Mouse (Mus musculus) liver, embryonic 15.5 days (tissue): ENCODE data around the gene Lrmda. TPM values are rescaled to one million over a fixed set of nuclear protein-coding genes. Genes with fewer than 3 reads are reported as not detected.

Experiments used
- ATAC-seq: fragments of 200-750 bp; cut with Nextera tagmentation; 2 replicates; pipeline ENCODE4 v1.8.0; 2017; ENCODE audit warnings: moderate number of reproducible peaks, mild to moderate bottlenecking, moderate library complexity; ENCODE audit not compliant: insufficient read depth
- H3K27ac ChIP-seq: fragments of 300-500 bp; sonication (generic); replicated peaks from 2 replicates; pipeline ENCODE4 v1.5.1; 2015; ENCODE audit warnings: mild to moderate bottlenecking, inconsistent platforms
- H3K27me3 ChIP-seq: fragments of 300-500 bp; sonication (generic); 2 replicates; pipeline ENCODE4 v1.6.1; 2015; ENCODE audit warnings: mild to moderate bottlenecking, inconsistent platforms
- H3K36me3 ChIP-seq: fragments of 300-500 bp; sonication (generic); replicated peaks from 2 replicates; pipeline ENCODE4 v1.6.1; 2015; ENCODE audit warnings: moderate library complexity, mild to moderate bottlenecking, inconsistent platforms
- H3K4me1 ChIP-seq: fragments of 300-500 bp; sonication (generic); replicated peaks from 2 replicates; pipeline ENCODE4 v1.6.1; 2015; ENCODE audit warnings: inconsistent platforms
- H3K4me2 ChIP-seq: fragments of 300-500 bp; sonication (generic); 2 replicates; pipeline ENCODE4 v1.6.1; 2015; ENCODE audit warnings: moderate library complexity, mild to moderate bottlenecking, inconsistent platforms
- H3K4me3 ChIP-seq: fragments of 300-500 bp; sonication (generic); replicated peaks from 2 replicates; pipeline ENCODE4 v1.5.1; 2015; ENCODE audit warnings: mild to moderate bottlenecking, inconsistent platforms
- H3K9ac ChIP-seq: fragments of 300-500 bp; sonication (generic); 2 replicates; pipeline ENCODE4 v1.6.1; 2015; ENCODE audit warnings: moderate library complexity, mild to moderate bottlenecking, inconsistent platforms
- H3K9me3 ChIP-seq: fragments of 300-500 bp; sonication (generic); replicated peaks from 2 replicates; pipeline ENCODE4 v1.6.1; 2016; ENCODE audit warnings: inconsistent platforms
- WGBS: fragments of 180-500 bp; shearing (Covaris S2); methylation state at CpG from one replicate; pipeline ENCODE4 v1.1.7; 2015; ENCODE audit warnings: mixed read lengths; ENCODE audit not compliant: insufficient replicate concordance; 5-methylcytosine and 5-hydroxymethylcytosine counted together
- polyA plus RNA-seq: library from polyadenylated mRNA; unstranded; fragments of >200 nt; fragmentation: Nextera tagmentation; extraction: Ambion mirVana; gene quantifications from 2 replicates; pipeline ENCODE4 v1.2.1, GENCODE M21; 2015

Gene Lrmda
- polyA plus RNA-seq, 1 experiment from 2014 or later: 0.13 TPM

- Histone ChIP-seq H3K27me3 (no peaks in the 10 kb centered on the region), H3K9ac (no peak overlapping the region), H3K9me3 (no peaks in the 10 kb centered on the region), H3K27ac (no peak overlapping the region), H3K4me1 (no peaks in the 10 kb centered on the region), H3K4me2 (no peak overlapping the region), H3K36me3 (no peaks in the 10 kb centered on the region), H3K4me3 (no peak overlapping the region)
- no peak for ATAC-seq
- 56% methylated on average over 5 of the region's 5 CpGs for WGBS
Observed at GRCm38 (mm10) chr14:22441859-22442447, 422.4 kb downstream of the Lrmda start.

DNA sequence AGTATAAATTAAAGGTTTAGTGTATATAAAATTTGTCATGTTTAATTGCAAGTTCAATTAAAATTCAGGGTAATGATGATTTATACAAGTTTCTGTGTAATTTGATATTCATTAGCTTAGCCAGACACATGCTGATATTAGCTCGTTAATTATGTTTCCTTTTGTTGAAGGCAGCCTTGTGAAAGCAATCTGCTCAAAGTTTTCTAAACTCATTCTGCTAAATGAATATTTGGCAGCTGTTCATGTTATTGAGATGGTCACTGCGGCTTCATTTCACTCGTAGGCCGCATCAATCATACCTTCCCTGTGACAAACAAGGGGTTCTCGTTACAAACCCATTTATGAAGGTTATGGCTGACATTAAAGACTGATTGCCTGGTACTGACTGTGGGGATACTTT lies 423.2 kb downstream of the Lrmda start:
- Histone ChIP-seq H3K27ac (no peak overlapping the region), H3K9ac (no peak overlapping the region), H3K4me1 (no peaks in the 10 kb centered on the region), H3K36me3 (no peaks in the 10 kb centered on the region), H3K9me3 (no peaks in the 10 kb centered on the region), H3K4me2 (no peak overlapping the region), H3K27me3 (no peaks in the 10 kb centered on the region), H3K4me3 (no peak overlapping the region)
- 75% methylated on average over 5 of the region's 5 CpGs for WGBS
- ATAC-seq: no peak

GRCm38 (mm10) chr14:22444541-22444940 lies 425.0 kb downstream of the Lrmda start:
- H3K9ac ChIP-seq: no peak overlapping the region
- H3K4me1 ChIP-seq: no peaks in the 10 kb centered on the region
- WGBS: 71% methylated on average over 2 of the region's 2 CpGs
- H3K4me2 ChIP-seq: no peak overlapping the region
- H3K4me3 ChIP-seq: no peak overlapping the region
- no peaks in the 10 kb centered on the region for H3K27me3 ChIP-seq
- no peaks in the 10 kb centered on the region for H3K9me3 ChIP-seq
- ATAC-seq: no peak
- H3K27ac ChIP-seq: no peak overlapping the region
- no peaks in the 10 kb centered on the region for H3K36me3 ChIP-seq

- Histone ChIP-seq H3K27ac (no peak overlapping the region), H3K9ac (no peak overlapping the region), H3K36me3 (no peaks in the 10 kb centered on the region), H3K27me3 (no peaks in the 10 kb centered on the region), H3K4me2 (no peak overlapping the region), H3K4me3 (no peak overlapping the region), H3K9me3 (no peaks in the 10 kb centered on the region), H3K4me1 (no peaks in the 10 kb centered on the region)
- WGBS: 62% methylated on average over 5 of the region's 5 CpGs
- no peak for ATAC-seq
Observed at GRCm38 (mm10) chr14:22445161-22445821, 425.8 kb downstream of the Lrmda start.

GRCm38 (mm10) chr14:22445841-22446570 lies 426.5 kb downstream of the Lrmda start:
- H3K4me2 ChIP-seq: no peak overlapping the region
- no peaks in the 10 kb centered on the region for H3K9me3 ChIP-seq
- ATAC-seq: no peak
- H3K27me3 ChIP-seq: no peaks in the 10 kb centered on the region
- no peak overlapping the region for H3K9ac ChIP-seq
- H3K4me3 ChIP-seq: no peak overlapping the region
- H3K27ac ChIP-seq: no peak overlapping the region
- H3K4me1 ChIP-seq: no peaks in the 10 kb centered on the region
- 59% methylated on average over 2 of the region's 2 CpGs for WGBS
- H3K36me3 ChIP-seq: no peaks in the 10 kb centered on the region

- Histone ChIP-seq H3K9ac (no peak overlapping the region), H3K27me3 (no peaks in the 10 kb centered on the region), H3K36me3 (no peaks in the 10 kb centered on the region), H3K4me3 (no peak overlapping the region), H3K9me3 (no peaks in the 10 kb centered on the region), H3K27ac (no peak overlapping the region), H3K4me1 (no peaks in the 10 kb centered on the region), H3K4me2 (no peak overlapping the region)
- WGBS: 84% methylated on average over 4 of the region's 4 CpGs
- no peak for ATAC-seq
Observed at GRCm38 (mm10) chr14:22451603-22452002, 432.1 kb downstream of the Lrmda start.

- no peak for ATAC-seq
- whole genome bisulfite sequencing: 33% methylated on average over 1 of the region's 1 CpGs
Observed at GRCm38 (mm10) chr14:22464314-22464713, 444.8 kb downstream of the Lrmda start.

DNA sequence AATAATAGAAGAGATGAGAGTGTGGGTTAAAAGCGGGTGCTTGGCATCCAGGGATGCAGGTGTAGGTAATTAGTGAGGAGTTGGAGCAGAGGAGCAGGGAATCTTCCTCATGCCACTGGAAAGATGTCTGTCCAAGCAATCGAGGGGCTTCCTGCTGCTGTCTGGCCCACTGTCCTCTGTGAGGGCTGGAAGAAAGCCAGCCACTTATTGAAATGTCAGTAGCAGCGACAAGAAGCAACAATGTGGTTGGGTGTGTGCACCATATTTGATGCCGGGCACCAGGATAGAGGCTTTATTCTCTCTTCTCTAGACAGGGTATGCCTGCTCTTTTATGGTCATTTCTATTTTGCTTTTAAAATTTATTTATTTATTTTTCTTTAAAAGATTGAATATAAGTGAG lies 451.5 kb downstream of the Lrmda start:
- H3K27me3 ChIP-seq: no peaks in the 10 kb centered on the region
- H3K4me1 ChIP-seq: no peaks in the 10 kb centered on the region
- H3K36me3 ChIP-seq: no peaks in the 10 kb centered on the region
- H3K27ac ChIP-seq: no peak overlapping the region
- WGBS: 50% methylated on average over 4 of the region's 4 CpGs
- no peak for ATAC-seq
- H3K9me3 ChIP-seq: no peaks in the 10 kb centered on the region
- no peak overlapping the region for H3K9ac ChIP-seq
- no peak overlapping the region for H3K4me3 ChIP-seq
- H3K4me2 ChIP-seq: no peak overlapping the region

More at GRCm38 (mm10) chr14:22464314-22464713, 444.8 kb downstream of the Lrmda start:
- H3K27ac ChIP-seq: no peak overlapping the region
- no peaks in the 10 kb centered on the region for H3K27me3 ChIP-seq
- no peak overlapping the region for H3K4me3 ChIP-seq
- H3K4me1 ChIP-seq: no peaks in the 10 kb centered on the region
- no peak overlapping the region for H3K9ac ChIP-seq
- H3K36me3 ChIP-seq: no peaks in the 10 kb centered on the region
- H3K4me2 ChIP-seq: no peak overlapping the region
- no peaks in the 10 kb centered on the region for H3K9me3 ChIP-seq

DNA sequence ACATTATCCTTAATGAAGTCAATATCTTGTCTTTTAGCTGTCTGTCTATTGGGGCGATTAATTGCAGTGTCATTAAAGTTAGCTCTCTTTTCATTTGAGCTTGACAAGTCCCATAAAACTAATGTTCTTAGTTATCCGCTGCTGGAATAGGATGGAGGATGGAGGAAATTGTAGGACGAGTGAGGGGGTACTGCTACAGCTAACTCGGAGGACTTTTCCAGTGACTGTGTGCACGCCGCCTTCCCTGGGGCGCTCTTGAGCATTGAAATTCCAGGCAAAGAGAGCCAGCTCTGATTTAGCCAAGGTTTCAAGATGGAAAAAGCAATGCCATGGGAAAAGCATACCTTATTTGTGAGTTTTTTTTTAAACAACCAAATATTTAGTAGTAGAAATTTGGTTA lies 453.9 kb downstream of the Lrmda start:
- Histone ChIP-seq H3K4me2 (no peak overlapping the region), H3K4me1 (no peaks in the 10 kb centered on the region), H3K9ac (no peak overlapping the region), H3K27me3 (no peaks in the 10 kb centered on the region), H3K27ac (no peak overlapping the region), H3K9me3 (no peaks in the 10 kb centered on the region), H3K36me3 (no peaks in the 10 kb centered on the region), H3K4me3 (no peak overlapping the region)
- WGBS: 68% methylated on average over 7 of the region's 7 CpGs
- ATAC-seq: no peak

- ATAC-seq: no peak
- Histone ChIP-seq H3K4me3 (no peak overlapping the region), H3K4me2 (no peak overlapping the region), H3K27ac (no peak overlapping the region), H3K4me1 (no peaks in the 10 kb centered on the region), H3K9me3 (no peaks in the 10 kb centered on the region), H3K9ac (no peak overlapping the region), H3K27me3 (no peaks in the 10 kb centered on the region), H3K36me3 (no peaks in the 10 kb centered on the region)
- WGBS: 74% methylated on average over 6 of the region's 6 CpGs
Observed at GRCm38 (mm10) chr14:22473991-22474390, 454.5 kb downstream of the Lrmda start.

GRCm38 (mm10) chr14:22493326-22493725 lies 473.8 kb downstream of the Lrmda start:
- H3K27me3 ChIP-seq: no peaks in the 10 kb centered on the region
- no peak overlapping the region for H3K27ac ChIP-seq
- ATAC-seq: no peak
- H3K4me1 ChIP-seq: no peaks in the 10 kb centered on the region
- no peak overlapping the region for H3K4me2 ChIP-seq
- H3K9ac ChIP-seq: no peak overlapping the region
- no peaks in the 10 kb centered on the region for H3K9me3 ChIP-seq
- H3K4me3 ChIP-seq: no peak overlapping the region
- no peaks in the 10 kb centered on the region for H3K36me3 ChIP-seq
- WGBS: 52% methylated on average over 2 of the region's 2 CpGs
